Mouse (Mus musculus) myocyte (in vitro differentiated cells): ENCODE measurements at regions not wholly inside any gene's neighbourhood (a gene's known extent, or its start where the extent isn't known, plus 50 kb on each side); places are given as distances from the start of the nearest gene placed in this dataset.

Source experiments
- H3K27me3 ChIP-seq: one replicate; pipeline ENCODE4 v1.6.1; 2011; ENCODE audit not compliant: control insufficient read depth, insufficient read depth, insufficient read length
- H3K36me3 ChIP-seq: one replicate; pipeline ENCODE4 v1.6.1; 2011; ENCODE audit not compliant: control insufficient read depth, insufficient read depth
- H3K4me2 ChIP-seq: one replicate; pipeline ENCODE4 v1.6.1; 2011; ENCODE audit warnings: low read depth, control low read depth
- H3K4me3 ChIP-seq: one replicate; pipeline ENCODE4 v1.5.1; 2011; ENCODE audit warnings: mild to moderate bottlenecking, control low read depth, moderate library complexity
- H3K79me2 ChIP-seq: one replicate; pipeline ENCODE4 v1.6.1; 2011; ENCODE audit not compliant: control insufficient read depth, insufficient read depth
- H3ac ChIP-seq: one replicate; pipeline ENCODE4 v1.6.1; 2011; ENCODE audit not compliant: control insufficient read depth, insufficient read length
- CEBPB ChIP-seq: IDR thresholded peaks from 2 replicates; pipeline ENCODE4 v1.6.1; 2011; ENCODE audit warnings: mild to moderate bottlenecking, moderate library complexity; ENCODE audit not compliant: poor library complexity, insufficient read depth, severe bottlenecking
- E2F4 ChIP-seq: IDR thresholded peaks from one replicate; pipeline ENCODE4 v1.6.1; 2011; ENCODE audit warnings: mild to moderate bottlenecking, control low read depth, moderate library complexity; ENCODE audit not compliant: insufficient read depth
- MAX ChIP-seq: IDR thresholded peaks from one replicate; pipeline ENCODE4 v1.6.1; 2011; ENCODE audit warnings: low read depth, mild to moderate bottlenecking, control low read depth
- MYOD1 ChIP-seq, 3 experiments: IDR thresholded peaks; one replicate each; pipeline ENCODE4 v1.6.1; 2011; ENCODE audit warnings: control low read depth in 2 of 3, low read depth in 2 of 3, mild to moderate bottlenecking in 2 of 3, moderate library complexity in 1 of 3; ENCODE audit not compliant: insufficient read length in 2 of 3, control insufficient read depth in 1 of 3
- MYOG ChIP-seq, 3 experiments: IDR thresholded peaks; one replicate each; pipeline ENCODE4 v1.6.1; 2011; ENCODE audit warnings: control low read depth in 2 of 3, low read depth in 2 of 3, mild to moderate bottlenecking in 2 of 3; ENCODE audit not compliant: insufficient read length in 2 of 3, control insufficient read depth in 1 of 3, insufficient read depth in 1 of 3
- POLR2A ChIP-seq: IDR thresholded peaks from one replicate; pipeline ENCODE4 v1.6.1; 2011; ENCODE audit warnings: low read depth, mild to moderate bottlenecking, control low read depth, moderate library complexity; ENCODE audit not compliant: insufficient read length
- POLR2AphosphoS2 ChIP-seq: IDR thresholded peaks from one replicate; pipeline ENCODE4 v1.6.1; 2011; ENCODE audit warnings: low read depth, control low read depth; ENCODE audit not compliant: insufficient read length
- REST ChIP-seq: IDR thresholded peaks from one replicate; pipeline ENCODE4 v1.6.1; 2011; ENCODE audit warnings: mild to moderate bottlenecking, control low read depth, moderate library complexity; ENCODE audit not compliant: insufficient read depth, insufficient read length
- SRF ChIP-seq: IDR thresholded peaks from one replicate; pipeline ENCODE4 v1.6.1; 2011; ENCODE audit warnings: low read depth; ENCODE audit not compliant: control insufficient read depth, insufficient read length
- TCF12 ChIP-seq: IDR thresholded peaks from one replicate; pipeline ENCODE4 v1.6.1; 2011; ENCODE audit warnings: mild to moderate bottlenecking, control low read depth; ENCODE audit not compliant: poor library complexity, insufficient read depth, severe bottlenecking
- TCF3 ChIP-seq: IDR thresholded peaks from one replicate; pipeline ENCODE4 v1.6.1; 2011; ENCODE audit warnings: low read depth, control low read depth; ENCODE audit not compliant: insufficient read length
- USF1 ChIP-seq: IDR thresholded peaks from one replicate; pipeline ENCODE4 v1.6.1; 2011; ENCODE audit warnings: low read depth, mild to moderate bottlenecking, control low read depth, moderate library complexity

DNA sequence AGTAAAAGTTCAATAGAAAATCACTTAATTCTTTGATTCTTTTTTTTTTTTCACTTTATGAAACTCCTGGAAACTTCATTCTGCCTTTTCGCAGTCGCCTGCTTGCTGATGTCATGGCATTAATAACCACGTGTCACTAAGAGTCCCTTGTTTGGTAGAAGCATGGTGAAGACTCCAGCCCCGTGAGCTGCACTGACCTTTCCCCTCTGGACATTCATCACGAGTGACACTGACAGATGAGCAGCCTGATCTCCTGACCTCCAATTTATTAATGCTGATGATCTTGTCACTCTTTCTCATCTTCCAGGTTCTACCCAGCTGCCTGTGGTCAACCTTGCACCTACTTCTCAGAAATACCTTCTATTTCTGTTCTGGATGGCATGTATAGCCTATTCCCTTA is 867.1 kb upstream of the Slit2 start:
- no peaks in the 10 kb centered on the region for H3K27me3 ChIP-seq
- no peak overlapping the region for H3ac ChIP-seq
- H3K79me2 ChIP-seq, result no peaks in the 10 kb centered on the region
- H3K4me3 ChIP-seq, result no peak overlapping the region
- no peaks in the 10 kb centered on the region for H3K36me3 ChIP-seq
- TF ChIP-seq MYOD1 (IDR thresholded peaks at IDR 0.05; ENCODE audit: control insufficient read depth in 1 of 3, insufficient read length in 2 of 3, low read depth in 2 of 3), result peak in 1 of 3 experiments; percentile 64
- TF ChIP-seq SRF, result no peak
- no peak overlapping the region for H3K4me2 ChIP-seq

DNA sequence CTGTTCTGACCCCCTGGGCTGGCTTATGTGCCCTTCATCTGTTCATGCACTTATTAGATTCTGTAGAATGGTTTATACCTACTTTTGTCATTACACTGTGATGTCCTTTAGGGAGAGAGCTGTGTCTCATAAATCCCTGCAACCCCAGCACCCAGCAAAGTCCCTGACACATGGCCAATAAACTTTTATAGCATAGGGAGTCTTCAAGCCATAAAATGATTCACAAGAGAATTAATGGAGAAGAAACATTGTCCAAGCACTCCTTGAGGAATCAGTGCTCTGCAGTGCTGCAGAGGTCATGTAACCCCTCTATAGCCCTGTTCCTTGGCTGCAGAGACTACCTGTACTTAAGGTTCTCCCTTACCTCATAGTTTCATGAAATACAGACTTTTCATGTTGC is 887.2 kb upstream of the Slit2 start:
- Histone ChIP-seq H3K4me3 (no peak overlapping the region), H3K27me3 (no peaks in the 10 kb centered on the region), H3K36me3 (no peaks in the 10 kb centered on the region), H3ac (no peak overlapping the region), H3K4me2 (no peak overlapping the region), H3K79me2 (no peaks in the 10 kb centered on the region)
- TF ChIP-seq POLR2AphosphoS2, result no peak
- TF ChIP-seq MYOG (IDR thresholded peaks at IDR 0.05; ENCODE audit: control insufficient read depth in 1 of 3, insufficient read depth in 1 of 3, insufficient read length in 2 of 3, low read depth in 2 of 3), result no peak
- no peak for TF ChIP-seq REST
- TF ChIP-seq E2F4, result no peak
- no peak for TF ChIP-seq CEBPB
- TF ChIP-seq USF1, result no peak
- no peak for TF ChIP-seq POLR2A
- no peak for TF ChIP-seq TCF12

DNA sequence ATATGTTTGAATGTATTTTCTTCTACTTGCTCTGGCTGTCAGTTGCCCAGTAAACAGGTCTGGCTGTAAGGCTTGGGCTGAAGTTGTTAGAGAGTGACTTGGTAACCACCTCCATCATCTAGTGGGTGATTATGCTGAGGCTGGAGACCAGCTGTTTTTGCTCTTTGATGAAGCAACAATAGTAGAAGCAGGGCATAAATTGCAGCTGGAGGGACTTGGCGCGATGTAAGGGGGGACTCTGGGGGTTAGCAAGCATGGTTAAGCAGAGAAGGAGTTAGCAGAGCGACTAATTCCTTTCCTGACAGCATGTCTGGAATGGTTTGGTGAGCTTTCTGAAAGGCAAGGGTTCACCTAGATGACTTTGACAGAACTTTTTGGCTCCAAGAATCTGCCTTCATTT is 930.0 kb upstream of the Slit2 start:
- Histone ChIP-seq H3K4me3 (no peak overlapping the region), H3K4me2 (no peak overlapping the region), H3K79me2 (no peaks in the 10 kb centered on the region), H3K27me3 (no peaks in the 10 kb centered on the region), H3K36me3 (no peaks in the 10 kb centered on the region), H3ac (no peak overlapping the region)
- no peak for TF ChIP-seq REST
- TF ChIP-seq MAX, result no peak
- TF ChIP-seq E2F4, result no peak
- no peak for TF ChIP-seq TCF12
- TF ChIP-seq POLR2A, result no peak
- TF ChIP-seq CEBPB, result no peak
- no peak for TF ChIP-seq USF1
- no peak for TF ChIP-seq TCF3
- TF ChIP-seq SRF, result no peak
- TF ChIP-seq POLR2AphosphoS2, result no peak
- TF ChIP-seq MYOD1 (IDR thresholded peaks at IDR 0.05; ENCODE audit: control insufficient read depth in 1 of 3, insufficient read length in 2 of 3, low read depth in 2 of 3), result no peak
- no peak for TF ChIP-seq MYOG (IDR thresholded peaks at IDR 0.05; ENCODE audit: control insufficient read depth in 1 of 3, insufficient read depth in 1 of 3, insufficient read length in 2 of 3, low read depth in 2 of 3)

DNA sequence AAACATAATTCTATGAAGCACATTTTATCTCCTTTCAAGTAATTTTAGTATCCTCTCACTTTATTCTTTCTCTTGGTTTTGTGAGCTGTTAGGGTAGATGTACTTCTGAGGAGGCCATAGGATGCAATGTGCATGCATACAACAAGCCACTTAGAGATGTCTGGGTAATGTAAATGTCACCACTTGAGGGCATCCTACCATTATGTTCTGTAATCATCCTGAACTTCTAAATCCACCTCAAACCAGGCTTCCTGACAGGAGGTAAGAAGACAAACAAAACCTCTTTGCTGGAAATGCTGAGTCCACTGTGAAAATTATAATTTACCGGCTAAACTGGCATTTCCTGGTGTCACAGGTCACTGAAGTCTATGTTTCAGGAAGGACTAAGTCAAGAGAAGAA is 946.2 kb upstream of the Slit2 start:
- Histone ChIP-seq H3K27me3 (no peaks in the 10 kb centered on the region), H3K4me2 (no peak overlapping the region), H3K79me2 (no peaks in the 10 kb centered on the region), H3K4me3 (no peak overlapping the region), H3K36me3 (no peaks in the 10 kb centered on the region), H3ac (no peak overlapping the region)
- no peak for TF ChIP-seq CEBPB
- TF ChIP-seq TCF12, result no peak
- TF ChIP-seq TCF3, result no peak
- no peak for TF ChIP-seq USF1
- no peak for TF ChIP-seq MYOG (IDR thresholded peaks at IDR 0.05; ENCODE audit: control insufficient read depth in 1 of 3, insufficient read depth in 1 of 3, insufficient read length in 2 of 3, low read depth in 2 of 3)
- TF ChIP-seq MYOD1 (IDR thresholded peaks at IDR 0.05; ENCODE audit: control insufficient read depth in 1 of 3, insufficient read length in 2 of 3, low read depth in 2 of 3), result no peak
- no peak for TF ChIP-seq POLR2A
- TF ChIP-seq POLR2AphosphoS2, result no peak
- no peak for TF ChIP-seq SRF
- no peak for TF ChIP-seq REST
- TF ChIP-seq MAX, result no peak
- TF ChIP-seq E2F4, result no peak

DNA sequence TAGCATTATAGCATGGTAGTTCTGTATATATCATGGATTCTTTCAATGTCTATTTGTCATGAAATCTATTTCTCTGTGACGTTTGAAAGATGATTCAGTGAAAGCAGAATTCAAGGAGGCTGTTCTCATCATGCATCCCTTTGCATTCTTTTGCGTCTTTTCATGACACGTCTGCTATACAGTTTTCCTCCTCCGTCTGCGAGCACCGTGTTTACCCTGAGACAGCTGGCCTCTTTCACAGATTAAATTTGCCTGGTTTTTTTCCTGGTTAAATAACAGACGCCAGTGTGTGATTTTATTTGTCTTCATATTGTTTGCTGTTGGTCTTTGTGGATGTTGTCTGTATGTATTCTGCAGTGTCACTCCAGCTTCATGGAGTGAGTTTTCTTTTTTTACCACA is 948.9 kb upstream of the Slit2 start:
- Histone ChIP-seq H3K36me3 (no peaks in the 10 kb centered on the region), H3K4me3 (no peak overlapping the region)
- TF ChIP-seq SRF, result no peak
- TF ChIP-seq POLR2AphosphoS2, result no peak
- no peak for TF ChIP-seq POLR2A
- no peak for TF ChIP-seq E2F4
- TF ChIP-seq USF1, result no peak
- no peak for TF ChIP-seq TCF3
- no peak for TF ChIP-seq MYOG (IDR thresholded peaks at IDR 0.05; ENCODE audit: control insufficient read depth in 1 of 3, insufficient read depth in 1 of 3, insufficient read length in 2 of 3, low read depth in 2 of 3)
- no peak for TF ChIP-seq REST
- TF ChIP-seq CEBPB, result no peak
- TF ChIP-seq MYOD1 (IDR thresholded peaks at IDR 0.05; ENCODE audit: control insufficient read depth in 1 of 3, insufficient read length in 2 of 3, low read depth in 2 of 3), result no peak
- no peak for TF ChIP-seq TCF12
- TF ChIP-seq MAX, result no peak

More for the DNA sequence above, 948.9 kb upstream of the Slit2 start:
- Histone ChIP-seq H3K27me3 (no peaks in the 10 kb centered on the region), H3K4me2 (no peak overlapping the region), H3ac (no peak overlapping the region), H3K79me2 (no peaks in the 10 kb centered on the region)
